Mouse (Mus musculus) cerebellum, adult 2 months (tissue): Measurements from ENCODE around the gene Malsu1.

ENCODE experiments used
- CTCF ChIP-seq: fragments of 200-500 bp; IDR thresholded peaks from 2 replicates; pipeline ENCODE4 v1.5.1; 2011; ENCODE audit warnings: low read depth, mild to moderate bottlenecking, control low read depth, low read length, moderate library complexity, borderline replicate concordance; ENCODE audit not compliant: insufficient read depth
- POLR2A ChIP-seq: fragments of 200-500 bp; IDR thresholded peaks from 2 replicates; pipeline ENCODE4 v1.6.1; 2011; ENCODE audit warnings: low read length, control low read depth, borderline replicate concordance; ENCODE audit not compliant: insufficient read depth

- TF ChIP-seq CTCF (no peak), POLR2A (no peak)
These were observed 42.4 kb upstream of the Malsu1 start for GRCm38 (mm10) chr6:49031230-49031629.
